Mouse (Mus musculus) layer of hippocampus, adult 2 months (tissue): ENCODE data around the gene Snx11. TPM values are rescaled to one million over a fixed set of nuclear protein-coding genes. Genes with fewer than 3 reads are reported as not detected.
"Not testable (repeated sequence)": the region's sequence is repeated elsewhere in the genome, so short reads cannot be mapped to it uniquely, and the experiment has no call there.

Experiments used
- DNase-seq, 2 experiments: peaks; one replicate each; pipeline ENCODE4 v3.0.0; 2022; ENCODE audit warnings: low spot score in 2 of 2
- H3K27ac ChIP-seq: fragments of 200-600 bp; 2 replicates; pipeline ENCODE4 v1.8.1; 2022
- H3K4me3 ChIP-seq: fragments of 200-600 bp; 2 replicates; pipeline ENCODE4 v1.8.1; 2022; ENCODE audit warnings: mild to moderate bottlenecking
- CTCF ChIP-seq: fragments of 200-600 bp; conservative IDR thresholded peaks from 2 replicates; pipeline ENCODE4 v1.8.1; 2022; ENCODE audit warnings: antibody characterized with exemption, mild to moderate bottlenecking, moderate library complexity
- total RNA-seq, 2 experiments: library from RNA; stranded (reverse); gene quantifications; 2 replicates each; pipeline ENCODE4 v1.2.3; 2021

Snx11 gene
- total RNA-seq, 2 experiments from 2014 or later = 52.5 to 56.7 TPM

DNA sequence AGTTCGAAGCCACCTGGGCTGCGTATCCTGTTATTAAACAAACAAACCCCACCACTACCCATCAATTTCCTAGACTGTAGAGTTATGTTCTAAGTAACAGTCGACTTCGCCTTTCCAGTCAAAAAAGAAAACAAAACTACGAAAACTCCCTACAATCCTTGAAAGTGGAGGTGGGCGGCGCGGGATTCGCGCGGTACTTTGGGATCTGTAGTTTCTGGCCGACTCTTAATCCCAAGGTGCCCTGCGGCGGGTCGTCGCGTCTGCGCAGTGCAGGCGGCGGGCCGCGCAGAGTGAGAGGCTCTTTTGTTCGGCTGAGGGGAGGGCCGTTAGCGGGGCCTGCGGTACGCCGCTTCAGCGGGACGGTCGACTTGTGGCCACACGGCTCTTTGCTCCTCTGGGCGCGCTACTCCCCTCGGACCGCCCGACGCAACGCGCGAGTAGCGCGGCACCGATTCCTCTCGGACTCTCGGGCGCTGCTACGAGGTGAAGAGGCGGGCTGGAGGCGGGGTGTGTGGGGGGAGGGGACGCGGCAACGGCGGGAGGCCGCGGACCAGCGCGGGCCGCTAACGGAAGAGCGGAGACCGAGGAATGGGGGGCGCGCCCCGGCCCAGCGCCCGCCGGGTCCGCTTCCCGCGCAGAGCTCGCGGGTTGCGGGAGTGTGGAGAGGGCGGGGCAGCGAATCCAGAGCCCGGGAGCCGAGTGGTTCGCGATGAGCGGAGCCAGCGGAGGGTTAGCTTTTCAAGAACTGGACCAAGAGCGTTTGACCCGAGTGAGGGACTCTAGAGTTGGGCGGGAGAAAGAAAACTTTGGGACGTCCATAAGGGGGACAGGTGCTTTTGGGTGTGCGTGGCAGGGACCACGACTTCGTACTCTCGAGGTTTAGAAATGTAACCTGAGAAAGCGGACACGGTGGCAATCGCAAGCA is 11.8 kb upstream of the Snx11 start, which contains the start of gene Cbx1:
TSS of gene Cbx1 (plus strand) at position 257 of the 925 bp plus-strand sequence.
- Histone ChIP-seq H3K27ac (peak within 1 kb of the TSS; percentile 89), H3K4me3 (peak within 1 kb of the TSS; percentile 80)
- TF ChIP-seq CTCF = 0 out of 2 replicates have a peak, but pooled peaks have one; percentile 8
- peak; percentile 89 to 91 for DNase-seq

DNA sequence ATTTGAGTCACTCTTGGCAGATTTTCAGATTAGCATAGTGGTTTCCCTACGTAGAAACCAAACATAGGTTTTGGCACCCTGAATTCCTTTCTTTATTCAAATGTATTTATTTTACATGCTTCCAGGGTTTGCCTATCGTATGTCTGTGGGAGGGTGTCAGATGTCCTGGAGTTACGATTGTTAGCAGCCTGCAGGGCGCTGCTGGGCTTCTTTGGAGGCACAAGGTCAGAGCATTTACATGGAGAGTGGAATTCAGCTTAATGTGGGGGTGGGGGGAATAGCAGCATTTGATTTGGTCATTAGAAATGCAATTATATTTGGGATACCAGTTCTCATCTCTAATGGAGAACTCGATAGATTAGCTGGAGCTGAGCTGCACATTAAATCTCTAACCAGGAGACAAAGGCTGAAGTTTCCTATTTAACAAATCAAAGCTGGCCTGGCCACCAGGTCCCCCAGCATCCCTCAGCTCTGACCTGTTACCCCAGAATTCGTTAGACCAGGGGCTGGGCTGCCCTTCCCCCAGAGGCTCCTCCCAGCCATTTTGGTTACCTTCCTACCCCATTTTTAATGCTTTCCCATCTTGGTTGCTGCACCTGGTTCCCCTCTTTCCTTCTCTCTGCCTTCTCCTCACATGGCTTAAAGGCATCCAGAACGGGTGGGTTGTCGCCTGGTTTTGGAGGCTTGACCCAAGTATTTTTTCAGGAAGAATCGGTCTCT is 9.5 kb upstream of the Snx11 start:
- no peak for DNase-seq
- Histone ChIP-seq H3K4me3 (no peak overlapping the region), H3K27ac (no peak overlapping the region)
- TF ChIP-seq CTCF = no peak

DNA sequence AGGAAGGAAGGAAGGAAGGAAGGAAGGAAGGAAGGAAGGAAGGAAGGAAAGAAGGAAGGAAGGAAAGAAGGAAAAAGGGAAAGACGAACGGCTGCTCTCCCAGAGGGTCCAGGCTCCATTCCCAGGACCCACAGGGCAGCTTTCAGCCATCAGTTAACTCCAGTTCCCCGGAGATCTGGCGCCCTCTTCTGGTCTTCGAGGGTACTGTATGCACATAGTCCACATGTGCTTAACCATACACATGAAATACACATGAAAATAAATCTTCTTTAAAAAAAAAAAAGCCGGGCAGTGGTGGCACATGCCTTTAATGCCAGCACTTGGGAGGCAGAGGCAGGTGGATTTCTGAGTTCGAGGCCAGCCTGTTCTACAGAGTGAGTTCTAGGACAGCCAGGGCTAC is 7.5 kb upstream of the Snx11 start:
- DNase-seq = peak in 1 of 2 experiments; percentile 70
- H3K27ac ChIP-seq, H3K4me3 ChIP-seq: not testable (repeated sequence)
- peak; percentile 81 for TF ChIP-seq CTCF

DNA sequence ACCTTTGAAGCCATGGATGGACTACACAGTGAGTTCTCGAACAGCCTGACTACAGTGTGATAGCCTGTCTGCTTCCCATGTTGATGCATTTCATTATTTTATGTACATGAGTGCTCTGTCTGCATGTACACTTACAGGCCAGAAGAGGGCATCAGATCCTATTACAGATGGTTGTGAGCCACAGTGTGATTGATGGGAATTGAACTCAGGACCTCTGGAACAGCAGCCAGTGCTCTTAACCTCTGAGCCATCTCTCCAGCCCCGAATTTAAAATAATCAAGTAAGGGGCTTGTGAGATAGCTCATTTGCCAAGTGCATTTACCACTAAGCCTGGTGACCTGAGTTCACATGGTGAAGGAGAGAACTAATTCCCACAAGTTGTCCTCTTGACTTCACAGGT is 4.1 kb upstream of the Snx11 start:
- H3K4me3 ChIP-seq = no peak overlapping the region
- H3K27ac ChIP-seq = no peak overlapping the region
- TF ChIP-seq CTCF = peak; percentile 63
- DNase-seq = no peak

GRCm38 (mm10) chr11:96780306-96780705 is 2.9 kb upstream of the Snx11 start:
- Histone ChIP-seq H3K27ac (no peak overlapping the region), H3K4me3 (no peak overlapping the region)
- no peak for DNase-seq
- no peak for TF ChIP-seq CTCF

DNA sequence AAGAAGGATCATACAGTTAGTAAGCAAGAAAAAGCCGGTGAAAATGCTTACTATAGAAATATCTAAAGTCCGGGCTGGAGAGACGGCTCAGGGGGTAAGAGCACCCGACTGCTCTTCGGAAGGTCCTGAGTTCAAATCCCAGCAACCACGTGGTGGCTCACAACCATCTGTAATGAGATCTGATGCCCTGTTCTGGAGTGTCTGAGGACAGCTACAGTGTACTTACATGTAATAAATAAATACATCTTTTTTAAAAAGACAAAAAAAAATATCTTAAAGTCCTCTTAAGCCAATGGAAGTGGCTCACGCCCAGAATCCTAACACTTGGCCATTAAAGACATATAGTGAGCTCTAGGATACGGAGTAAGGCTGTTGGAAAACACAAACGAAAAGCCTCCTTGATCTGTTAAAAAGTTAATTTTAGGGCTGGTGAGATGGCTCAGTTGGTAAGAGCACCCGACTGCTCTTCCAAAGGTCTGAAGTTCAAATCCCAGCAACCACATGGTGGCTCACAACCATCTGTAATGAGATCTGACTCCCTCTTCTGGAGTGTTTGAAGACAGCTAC is 785 bp upstream of the Snx11 start:
- H3K4me3 ChIP-seq = peak overlapping the region; percentile 75
- peak overlapping the region; percentile 83 for H3K27ac ChIP-seq
- DNase-seq = not testable (repeated sequence)

DNA sequence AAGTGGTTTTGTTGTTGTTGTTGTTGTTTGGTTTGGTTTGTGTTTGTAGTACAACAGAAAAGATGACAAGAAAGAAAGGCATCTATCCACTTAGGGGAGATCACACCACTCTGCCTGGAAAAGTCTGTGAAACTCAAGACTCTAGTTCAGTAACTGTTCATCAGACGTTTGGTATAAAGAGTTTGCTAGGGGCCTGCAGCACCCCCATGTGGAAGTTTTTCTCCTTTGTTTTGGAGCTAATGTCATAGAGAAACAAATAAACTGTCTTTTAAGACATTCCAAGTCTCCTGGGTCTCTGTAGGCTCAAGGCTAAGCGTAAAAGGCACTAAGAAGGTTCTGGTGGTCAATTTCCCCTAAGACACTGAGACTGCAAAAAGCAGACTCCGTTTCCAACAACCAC is 1.3 kb downstream of the Snx11 start:
- no peak for DNase-seq
- Histone ChIP-seq H3K27ac (peak overlapping the region; percentile 83), H3K4me3 (no peak overlapping the region; the same call in 1 of the 2 replicates)
- TF ChIP-seq CTCF = peak; percentile 72

- no peak for TF ChIP-seq CTCF
- peak overlapping the region; percentile 3 for H3K4me3 ChIP-seq
- H3K27ac ChIP-seq = peak overlapping the region; percentile 61
- no peak for DNase-seq
These were observed 1.7 kb downstream of the Snx11 start for GRCm38 (mm10) chr11:96775665-96776064.

GRCm38 (mm10) chr11:96775063-96775462 is 2.3 kb downstream of the Snx11 start:
- DNase-seq = no peak
- H3K4me3 ChIP-seq = peak overlapping the region; percentile 3
- H3K27ac ChIP-seq = peak overlapping the region; percentile 61
- TF ChIP-seq CTCF = no peak

DNA sequence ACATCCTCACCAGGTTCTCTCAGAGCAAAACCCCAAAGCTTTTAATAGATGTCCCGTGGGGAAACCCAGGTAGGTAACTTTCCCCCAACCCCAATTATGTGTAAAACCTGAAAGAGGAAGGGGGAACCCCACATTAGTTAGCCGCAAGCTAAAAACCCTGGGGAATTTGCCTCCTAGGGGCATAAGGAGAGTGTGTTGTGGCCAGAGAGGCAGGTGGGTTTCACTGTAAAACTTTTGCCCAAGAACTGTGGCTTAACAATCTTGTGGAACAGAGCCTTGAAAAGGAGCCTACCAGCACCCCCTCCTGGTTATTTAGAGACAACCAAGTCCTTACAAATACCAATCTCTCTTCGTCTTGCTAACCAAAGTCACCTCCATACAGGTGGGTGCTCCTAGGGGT is 2.8 kb downstream of the Snx11 start:
- H3K4me3 ChIP-seq = peak overlapping the region; percentile 3
- no peak for DNase-seq
- H3K27ac ChIP-seq = peak overlapping the region; percentile 61
- TF ChIP-seq CTCF = peak; percentile 64

- TF ChIP-seq CTCF = no peak
- H3K27ac ChIP-seq = no peak overlapping the region
These were observed 4.9 kb downstream of the Snx11 start for GRCm38 (mm10) chr11:96772413-96772812.

DNA sequence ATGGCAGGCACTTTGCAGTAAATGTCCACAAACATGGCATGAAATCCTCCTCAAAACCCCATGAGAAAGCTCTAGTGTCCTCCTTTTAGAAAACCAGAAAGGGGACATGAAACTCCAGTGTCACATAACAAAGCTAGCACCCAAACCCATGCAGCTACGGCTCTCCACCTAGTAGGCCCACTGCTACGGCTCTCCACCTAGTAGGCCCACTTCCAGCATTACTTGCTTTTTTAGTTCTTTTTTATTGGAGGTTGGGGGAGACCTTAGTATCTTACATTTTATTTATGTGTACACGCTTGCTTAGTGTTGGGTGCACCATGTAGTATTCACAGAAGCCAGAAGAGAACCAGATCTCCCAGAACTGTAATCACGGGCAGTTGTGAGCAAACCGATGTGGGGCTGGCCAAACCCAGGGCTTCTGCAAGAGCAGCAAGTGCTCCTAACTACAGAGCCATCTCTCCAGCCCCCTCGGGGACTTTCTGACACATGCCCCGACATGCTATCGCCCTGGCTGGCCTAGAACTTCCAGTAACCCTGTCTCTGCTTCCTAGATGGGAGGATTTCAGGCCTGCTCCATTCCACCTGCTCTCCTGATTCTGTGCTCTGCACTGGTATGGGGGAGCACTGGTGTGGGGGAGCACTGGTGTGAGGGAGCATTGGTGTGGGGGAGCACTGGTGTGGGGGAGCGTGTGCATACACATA is 5.9 kb downstream of the Snx11 start:
- no peak for TF ChIP-seq CTCF
- Histone ChIP-seq H3K4me3 (no peak overlapping the region), H3K27ac (no peak overlapping the region)
- no peak for DNase-seq

More at GRCm38 (mm10) chr11:96772413-96772812, 4.9 kb downstream of the Snx11 start:
- H3K4me3 ChIP-seq = no peak overlapping the region
- no peak for DNase-seq
